Mouse (Mus musculus) CH12.LX (cell line): ENCODE measurements around the gene Mad1l1. TPM values are rescaled to one million over a fixed set of nuclear protein-coding genes. Genes with fewer than 3 reads are reported as not detected.

Experiments used
- DNase-seq: peaks from one replicate; pipeline ENCODE4 v3.0.0-alpha.2; 2013; ENCODE audit errors: extremely low read depth
- H3K27ac ChIP-seq: 2 replicates; pipeline ENCODE4 v1.5.1; 2012; ENCODE audit warnings: low read depth, mild to moderate bottlenecking, control low read depth, moderate library complexity; ENCODE audit not compliant: insufficient read depth
- H3K27me3 ChIP-seq: replicated peaks from 2 replicates; pipeline ENCODE3; 2012; ENCODE audit warnings: inconsistent platforms
- H3K36me3 ChIP-seq, 2 experiments: replicated peaks in 1 of 2; 2 replicates each; pipeline versions ENCODE3 to v1.6.1; 2012; ENCODE audit warnings: inconsistent platforms in 1 of 2, low read length in 1 of 2, mild to moderate bottlenecking in 1 of 2, mixed read lengths in 1 of 2, moderate library complexity in 1 of 2; ENCODE audit not compliant: control insufficient read depth in 1 of 2, insufficient read depth in 1 of 2
- H3K4me1 ChIP-seq, 2 experiments: 2 replicates each; pipeline ENCODE4 v1.6.1; 2012; ENCODE audit warnings: inconsistent platforms in 1 of 2, moderate library complexity in 1 of 2; ENCODE audit not compliant: insufficient read depth in 2 of 2, control insufficient read depth in 1 of 2
- H3K4me2 ChIP-seq: 2 replicates; pipeline ENCODE4 v1.6.1; 2012; ENCODE audit warnings: low read depth, mild to moderate bottlenecking, control low read depth; ENCODE audit not compliant: poor library complexity, insufficient read depth, severe bottlenecking
- H3K4me3 ChIP-seq, 3 experiments: fragments of 150-350 bp in 1 of 3; sonication (generic) in 1 of 3; replicated peaks in 1 of 3; 2 replicates each; pipeline versions ENCODE3 to v1.5.1; 2011 to 2012; ENCODE audit warnings: low read depth in 2 of 3, low read length in 2 of 3, mild to moderate bottlenecking in 2 of 3, moderate library complexity in 2 of 3, control low read depth in 1 of 3, improper control_type of control experiment in 1 of 3, inconsistent platforms in 1 of 3, mixed read lengths in 1 of 3; ENCODE audit not compliant: poor library complexity in 1 of 3
- H3K79me2 ChIP-seq: replicated peaks from 2 replicates; pipeline ENCODE4 v1.6.1; 2012; ENCODE audit warnings: mild to moderate bottlenecking, moderate library complexity; ENCODE audit not compliant: control insufficient read depth, poor library complexity, insufficient read depth, severe bottlenecking; ENCODE audit errors: extremely low read depth
- H3K9ac ChIP-seq: 2 replicates; pipeline ENCODE4 v1.6.1; 2012; ENCODE audit warnings: low read depth, mild to moderate bottlenecking, control low read depth, moderate library complexity; ENCODE audit not compliant: insufficient read depth
- H3K9me3 ChIP-seq: replicated peaks from 2 replicates; pipeline ENCODE3; 2012; ENCODE audit warnings: low read length, inconsistent platforms, mixed read lengths
- BHLHE40 ChIP-seq: IDR thresholded peaks from 2 replicates; pipeline ENCODE4 v1.6.1; 2011; ENCODE audit warnings: mild to moderate bottlenecking, low read depth, low read length, improper control_type of control experiment
- CTCF ChIP-seq, 2 experiments: IDR thresholded peaks in 1 of 2; conservative IDR thresholded peaks in 1 of 2; 2 replicates each; pipeline ENCODE4 v1.5.1; 2011 to 2012; ENCODE audit warnings: low read depth in 2 of 2, low read length in 2 of 2, improper control_type of control experiment in 1 of 2, inconsistent platforms in 1 of 2, mild to moderate bottlenecking in 1 of 2, moderate library complexity in 1 of 2
- ELF1 ChIP-seq: IDR thresholded peaks from 2 replicates; pipeline ENCODE4 v1.6.1; 2014; ENCODE audit warnings: low read depth, mild to moderate bottlenecking, inconsistent platforms, low read length, improper control_type of control experiment
- ETS1 ChIP-seq: conservative IDR thresholded peaks from 2 replicates; pipeline ENCODE4 v1.6.1; 2012; ENCODE audit warnings: low read depth, mild to moderate bottlenecking, inconsistent platforms, low read length, improper control_type of control experiment, moderate library complexity
- GABPA ChIP-seq: IDR thresholded peaks from 2 replicates; pipeline ENCODE4 v1.6.1; 2012; ENCODE audit warnings: low read depth, low read length, improper control_type of control experiment, inconsistent platforms; ENCODE audit not compliant: insufficient replicate concordance
- IRF4 ChIP-seq: IDR thresholded peaks from 2 replicates; pipeline ENCODE4 v1.6.1; 2014; ENCODE audit warnings: low read depth, mild to moderate bottlenecking, inconsistent platforms, low read length, improper control_type of control experiment
- JUND ChIP-seq: conservative IDR thresholded peaks from 2 replicates; pipeline ENCODE4 v1.6.1; 2011; ENCODE audit warnings: low read depth, low read length, improper control_type of control experiment
- MAX ChIP-seq: IDR thresholded peaks from 2 replicates; pipeline ENCODE4 v1.6.1; 2011; ENCODE audit warnings: low read length, improper control_type of control experiment
- MAZ ChIP-seq: IDR thresholded peaks from 2 replicates; pipeline ENCODE4 v1.6.1; 2012; ENCODE audit warnings: low read depth, mild to moderate bottlenecking, inconsistent platforms, low read length, improper control_type of control experiment, moderate library complexity
- MXI1 ChIP-seq: IDR thresholded peaks from 2 replicates; pipeline ENCODE4 v1.6.1; 2011; ENCODE audit warnings: mild to moderate bottlenecking, low read depth, low read length, improper control_type of control experiment
- NELFE ChIP-seq: IDR thresholded peaks from 2 replicates; pipeline ENCODE4 v1.6.1; 2011; ENCODE audit warnings: low read depth, low read length, improper control_type of control experiment
- NRF1 ChIP-seq: IDR thresholded peaks from 2 replicates; pipeline ENCODE4 v1.6.1; 2014; ENCODE audit warnings: low read depth, mild to moderate bottlenecking, inconsistent platforms, low read length, improper control_type of control experiment, moderate library complexity
- RCOR1 ChIP-seq: conservative IDR thresholded peaks from 2 replicates; pipeline ENCODE4 v1.6.1; 2012; ENCODE audit warnings: low read depth, mild to moderate bottlenecking, inconsistent platforms, low read length, improper control_type of control experiment
- SMC3 ChIP-seq: IDR thresholded peaks from 2 replicates; pipeline ENCODE4 v1.6.1; 2011; ENCODE audit warnings: low read depth, low read length, improper control_type of control experiment
- TBP ChIP-seq: conservative IDR thresholded peaks from 2 replicates; pipeline ENCODE4 v1.6.1; 2011; ENCODE audit warnings: low read depth, low read length, improper control_type of control experiment
- TCF12 ChIP-seq: IDR thresholded peaks from 2 replicates; pipeline ENCODE4 v1.6.1; 2014; ENCODE audit warnings: low read depth, mild to moderate bottlenecking, inconsistent platforms, low read length, improper control_type of control experiment
- USF2 ChIP-seq: conservative IDR thresholded peaks from 2 replicates; pipeline ENCODE4 v1.6.1; 2011; ENCODE audit warnings: low read depth, low read length, improper control_type of control experiment
- ZC3H11A ChIP-seq: IDR thresholded peaks from 2 replicates; pipeline ENCODE4 v1.6.1; 2012; ENCODE audit warnings: low read depth, mild to moderate bottlenecking, inconsistent platforms, low read length, improper control_type of control experiment
- ZNF384 ChIP-seq: IDR thresholded peaks from 2 replicates; pipeline ENCODE4 v1.6.1; 2012; ENCODE audit warnings: low read depth, low read length, improper control_type of control experiment, inconsistent platforms
- dilution Hi-C: fragments of 300-500 bp; cut with MboI; formaldehyde crosslinking; loops from 2 replicates; pipeline ENCODE4 v1.14.3; 2020; ENCODE audit warnings: low sequenced_read_pairs; ENCODE audit not compliant: extremely low pct_unique_long_range_greater_than_20kb, extremely low pct_ligation_motif_present
- in situ Hi-C: fragments of 300-500 bp; cut with MboI; formaldehyde crosslinking; loops from 3 replicates; pipeline ENCODE4 v1.14.3; 2019; ENCODE audit warnings: low sequenced_read_pairs, low pct_ligation_motif_present, low pct_unique_long_range_greater_than_20kb, mixed read lengths
- polyA plus RNA-seq: library from polyadenylated mRNA; unstranded; fragments of >175 nt; gene quantifications from 2 replicates; pipeline ENCODE4 v1.2.1, GENCODE M21; 2012; ENCODE audit warnings: low read depth; ENCODE audit not compliant: insufficient read length
- total RNA-seq, 2 experiments: library from RNA; depleted of rRNA; stranded (reverse); fragments of 300-350 nt in 1 of 2; fragments of >200 nt in 1 of 2; gene quantifications; 2 replicates each; pipeline ENCODE4 v1.2.3; 2012 to 2014

Gene Mad1l1
- total and polyA plus RNA-seq, 3 experiments, result 24.8 to 45.6 (median 28.9) TPM

- Histone ChIP-seq H3K9ac (no peak overlapping the region), H3K9me3 (no peaks in the 10 kb centered on the region), H3K4me1 (0 out of 4 replicates have a peak, but pooled peaks cover 0 to 2% of the 10 kb centered on the region in 2 experiments), H3K27me3 (no peaks in the 10 kb centered on the region), H3K36me3 (peaks cover 4 to 80% of the 10 kb centered on the region in 2 experiments), H3K4me2 (no peak overlapping the region), H3K79me2 (no peaks in the 10 kb centered on the region), H3K4me3 (no peak overlapping the region), H3K27ac (no peak overlapping the region)
- dilution Hi-C loops (no loop called here), in situ Hi-C loops (no loop called here)
- TF ChIP-seq USF2, result no peak
- no peak for TF ChIP-seq SMC3
- DNase-seq, result no peak
These were observed 218.6 kb downstream of the Mad1l1 start for GRCm38 (mm10) chr5:140102731-140103130.

DNA sequence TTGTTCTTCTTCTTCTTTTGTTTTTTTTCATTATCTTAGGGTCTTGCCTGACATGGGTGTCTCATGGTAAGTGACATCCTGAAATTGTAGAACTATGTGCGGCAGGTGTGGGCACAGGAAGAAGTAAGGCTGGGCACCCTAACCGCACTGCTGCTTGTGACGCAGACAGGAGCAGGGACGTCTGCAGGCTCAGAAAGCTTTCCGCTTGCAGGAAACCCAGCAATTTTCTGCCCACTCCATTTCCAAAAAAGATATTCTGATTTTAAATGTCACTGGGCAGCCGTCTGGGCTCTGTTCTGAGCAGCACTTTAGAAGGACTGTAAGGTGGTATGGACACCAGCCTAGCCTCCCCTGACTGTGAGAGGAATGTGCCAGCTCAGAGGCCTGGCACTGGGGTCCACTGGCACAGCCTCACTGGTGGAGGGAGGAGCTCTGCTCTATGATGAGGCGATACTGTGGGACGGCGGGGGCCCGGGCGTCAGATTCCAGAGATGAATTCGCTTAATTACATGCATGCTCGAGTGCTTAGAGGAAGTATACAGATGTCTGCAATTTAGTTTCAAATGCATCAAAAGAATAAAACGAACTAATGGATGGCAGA, 219.8 kb downstream of the Mad1l1 start:
- Histone ChIP-seq H3K4me3 (no peak overlapping the region), H3K79me2 (no peaks in the 10 kb centered on the region), H3K9ac (no peak overlapping the region), H3K27ac (no peak overlapping the region), H3K9me3 (no peaks in the 10 kb centered on the region), H3K36me3 (peaks cover 4 to 89% of the 10 kb centered on the region in 2 experiments), H3K4me1 (no peaks in the 10 kb centered on the region), H3K4me2 (no peak overlapping the region), H3K27me3 (no peaks in the 10 kb centered on the region)
- no peak for DNase-seq
- in situ Hi-C loops, result no loop called here
- dilution Hi-C loops, result no loop called here
- TF ChIP-seq MXI1, result no peak
- no peak for TF ChIP-seq CTCF (conservative IDR thresholded peaks at IDR 0.05 in 1 of 2, IDR thresholded peaks at IDR 0.05 in 1 of 2; ENCODE audit: low read depth in 2 of 2, low read length in 2 of 2)
- TF ChIP-seq IRF4, result no peak
- no peak for TF ChIP-seq NELFE
- TF ChIP-seq ZNF384, result no peak
- no peak for TF ChIP-seq GABPA
- no peak for TF ChIP-seq ETS1
- TF ChIP-seq BHLHE40, result no peak
- no peak for TF ChIP-seq ZC3H11A
- TF ChIP-seq MAX, result no peak
- no peak for TF ChIP-seq TBP
- TF ChIP-seq NRF1, result no peak
- TF ChIP-seq MAZ, result no peak
- no peak for TF ChIP-seq TCF12
- TF ChIP-seq JUND, result no peak
- TF ChIP-seq SMC3, result no peak
- no peak for TF ChIP-seq RCOR1
- TF ChIP-seq ELF1, result no peak
